Mouse (Mus musculus) 3T3-L1 (cell line): ENCODE data around the gene Ptch1.

ENCODE experiments used
- DNase-seq: peaks from one replicate; pipeline ENCODE4 v3.0.0-alpha.2; 2015; ENCODE audit warnings: low read depth, low spot score

Ptch1 gene

GRCm38 (mm10) chr13:63573256-63573835 is at the start of gene Ptch1:
Gene Ptch1 (minus strand): TSS chr13:63573598.
- DNase-seq: no peak

GRCm38 (mm10) chr13:63621301-63621700 is 47.9 kb upstream of the Ptch1 start:
- DNase-seq: no peak

GRCm38 (mm10) chr13:63613201-63613600 is 39.8 kb upstream of the Ptch1 start:
- DNase-seq: no peak

- no peak for DNase-seq
Measured at GRCm38 (mm10) chr13:63609734-63610133, 36.3 kb upstream of the Ptch1 start.

GRCm38 (mm10) chr13:63597593-63597992 is 24.2 kb upstream of the Ptch1 start:
- DNase-seq: no peak

- no peak for DNase-seq
Measured at GRCm38 (mm10) chr13:63595869-63596268, 22.5 kb upstream of the Ptch1 start.

GRCm38 (mm10) chr13:63593469-63594050 is 20.2 kb upstream of the Ptch1 start:
- no peak for DNase-seq

GRCm38 (mm10) chr13:63592755-63593154 is 19.4 kb upstream of the Ptch1 start:
- no peak for DNase-seq

GRCm38 (mm10) chr13:63574601-63575000 is 1.2 kb upstream of the Ptch1 start:
- DNase-seq: no peak

- DNase-seq: no peak
Measured at GRCm38 (mm10) chr13:63572453-63573255, 744 bp downstream of the Ptch1 start.

- DNase-seq: no peak
Measured at GRCm38 (mm10) chr13:63572111-63572452, 1.3 kb downstream of the Ptch1 start.

- no peak for DNase-seq
Measured at GRCm38 (mm10) chr13:63570456-63570855, 2.9 kb downstream of the Ptch1 start.

- DNase-seq: no peak
Measured at GRCm38 (mm10) chr13:63569396-63569756, 4.0 kb downstream of the Ptch1 start.

GRCm38 (mm10) chr13:63568741-63569395 is 4.5 kb downstream of the Ptch1 start:
- no peak for DNase-seq

GRCm38 (mm10) chr13:63568306-63568705 is 5.1 kb downstream of the Ptch1 start:
- DNase-seq: no peak

GRCm38 (mm10) chr13:63567677-63568293 is 5.6 kb downstream of the Ptch1 start:
- peak; percentile 92 for DNase-seq

GRCm38 (mm10) chr13:63566018-63567015 is 7.1 kb downstream of the Ptch1 start:
- DNase-seq: peak; percentile 93

GRCm38 (mm10) chr13:63565320-63566017 is 7.9 kb downstream of the Ptch1 start:
- DNase-seq: no peak

- DNase-seq: peak; percentile 73
Measured at GRCm38 (mm10) chr13:63564626-63565319, 8.6 kb downstream of the Ptch1 start.
